Mouse (Mus musculus): ENCODE data around the gene Nid2.

Nid2 gene

GRCm38 (mm10) chr14:19858808-19859776 lies 108.0 kb downstream of the Nid2 start:
- DNase-seq (ENCODE audit: low read depth, low spot score) = no peak

DNA sequence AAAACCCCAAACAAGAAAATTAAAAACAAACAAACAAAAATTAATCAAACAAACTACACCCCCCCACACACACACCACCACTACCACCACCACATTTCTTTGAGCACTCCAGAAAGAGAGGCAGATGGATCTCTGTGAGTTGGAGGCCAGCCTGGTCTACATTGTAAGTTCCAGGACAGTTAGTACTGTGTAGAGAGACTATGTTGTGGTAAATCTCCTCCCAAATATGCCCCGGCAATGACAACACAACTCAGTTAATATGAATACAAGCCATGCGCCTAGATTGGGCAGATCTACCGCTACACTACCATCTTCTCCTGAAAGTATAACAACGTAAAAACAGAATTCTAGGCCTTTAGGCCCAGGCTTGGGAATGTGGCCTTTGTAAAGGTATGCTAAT lies 109.2 kb downstream of the Nid2 start:
- no peak for DNase-seq (ENCODE audit: low read depth, low spot score)
